Mouse (Mus musculus) kidney, adult 2 months (tissue): ENCODE data around the gene Mepe. TPM values are rescaled to one million over a fixed set of nuclear protein-coding genes. Genes with fewer than 3 reads are reported as not detected.

Experiments used
- DNase-seq: peaks from one replicate; pipeline ENCODE4 v3.0.0; 2021
- H3K27ac ChIP-seq: fragments of 200-500 bp; 2 replicates; pipeline ENCODE4 v1.5.1; 2012; ENCODE audit warnings: low read depth, low read length, control low read depth, inconsistent platforms; ENCODE audit not compliant: insufficient read depth
- H3K27me3 ChIP-seq: fragments of 200-500 bp; replicated peaks from 2 replicates; pipeline ENCODE4 v1.6.1; 2012; ENCODE audit warnings: mild to moderate bottlenecking, moderate library complexity, low read length, inconsistent platforms; ENCODE audit not compliant: control insufficient read depth, insufficient read depth
- H3K36me3 ChIP-seq: fragments of 200-500 bp; 2 replicates; pipeline ENCODE4 v1.6.1; 2012; ENCODE audit warnings: mild to moderate bottlenecking, moderate library complexity, low read length, inconsistent platforms; ENCODE audit not compliant: control insufficient read depth, insufficient read depth
- H3K4me1 ChIP-seq: fragments of 200-500 bp; 2 replicates; pipeline ENCODE4 v1.6.1; 2011; ENCODE audit warnings: low read length; ENCODE audit not compliant: control insufficient read depth, insufficient read depth
- H3K4me3 ChIP-seq: fragments of 200-500 bp; 2 replicates; pipeline ENCODE4 v1.5.1; 2011; ENCODE audit warnings: mild to moderate bottlenecking, low read depth, low read length, control low read depth; ENCODE audit not compliant: insufficient read depth
- CTCF ChIP-seq: fragments of 200-500 bp; conservative IDR thresholded peaks from 2 replicates; pipeline ENCODE4 v1.5.1; 2011; ENCODE audit warnings: low read depth, mild to moderate bottlenecking, control low read depth, low read length, moderate library complexity, mixed read lengths; ENCODE audit not compliant: insufficient read depth, insufficient read length
- POLR2A ChIP-seq: fragments of 200-500 bp; IDR thresholded peaks from one replicate; pipeline ENCODE4 v1.6.1; 2011; ENCODE audit warnings: low read depth, low read length, control low read depth
- WGBS: fragments of 180-500 bp; shearing (Covaris S2); methylation state at CpG from one replicate; pipeline ENCODE4 v1.1.7; 2018; 5-methylcytosine and 5-hydroxymethylcytosine counted together
- polyA plus RNA-seq: library from polyadenylated mRNA; depleted of rRNA; stranded (reverse); fragments of >200 nt; gene quantifications from 2 replicates; pipeline ENCODE4 v1.2.3, GENCODE M21; 2012

Gene Mepe
- polyA plus RNA-seq, 1 experiment = not detected

- Histone ChIP-seq H3K27me3 (no peaks in the 10 kb centered on the region), H3K36me3 (no peaks in the 10 kb centered on the region), H3K4me3 (no peak overlapping the region), H3K27ac (no peak overlapping the region), H3K4me1 (peaks cover 5% of the 10 kb centered on the region; the same call in 1 of the 2 replicates)
- WGBS = 78% methylated on average over 4 of the region's 4 CpGs
- no peak for TF ChIP-seq POLR2A
- no peak for TF ChIP-seq CTCF
- DNase-seq = peak; percentile 23
Measured at GRCm38 (mm10) chr5:104373648-104374307, 48.6 kb downstream of the Mepe start.

- Histone ChIP-seq H3K27me3 (no peaks in the 10 kb centered on the region), H3K4me3 (no peak overlapping the region), H3K4me1 (peaks cover 5% of the 10 kb centered on the region; the same call in 1 of the 2 replicates), H3K36me3 (no peaks in the 10 kb centered on the region), H3K27ac (peak overlapping the region; percentile 2; the same call in 1 of the 2 replicates)
- DNase-seq = peak; percentile 83
- no peak for TF ChIP-seq CTCF
- WGBS = 18% methylated on average over 6 of the region's 6 CpGs
Measured at GRCm38 (mm10) chr5:104374308-104374660, 49.2 kb downstream of the Mepe start.

GRCm38 (mm10) chr5:104375132-104375531, 50.0 kb downstream of the Mepe start:
- H3K4me3 ChIP-seq = no peak overlapping the region
- H3K27ac ChIP-seq = no peak overlapping the region
- no peaks in the 10 kb centered on the region for H3K27me3 ChIP-seq
- DNase-seq = no peak
- WGBS = 66% methylated on average over 2 of the region's 2 CpGs
- no peaks in the 10 kb centered on the region for H3K36me3 ChIP-seq
- H3K4me1 ChIP-seq = peaks cover 5% of the 10 kb centered on the region; the same call in 1 of the 2 replicates
- no peak for TF ChIP-seq CTCF
- TF ChIP-seq POLR2A = no peak

- DNase-seq = no peak
- Histone ChIP-seq H3K4me1 (peaks cover 5% of the 10 kb centered on the region; the same call in 1 of the 2 replicates), H3K36me3 (no peaks in the 10 kb centered on the region), H3K27ac (no peak overlapping the region), H3K27me3 (no peaks in the 10 kb centered on the region), H3K4me3 (no peak overlapping the region)
- 94% methylated on average over 1 of the region's 1 CpGs for WGBS
- TF ChIP-seq POLR2A (no peak), CTCF (no peak)
Measured at GRCm38 (mm10) chr5:104376890-104377289, 51.8 kb downstream of the Mepe start.

GRCm38 (mm10) chr5:104380574-104380973, 55.4 kb downstream of the Mepe start:
- no peak overlapping the region for H3K27ac ChIP-seq
- no peaks in the 10 kb centered on the region for H3K4me1 ChIP-seq
- no peaks in the 10 kb centered on the region for H3K36me3 ChIP-seq
- 88% methylated on average over 1 of the region's 1 CpGs for WGBS
- no peaks in the 10 kb centered on the region for H3K27me3 ChIP-seq
- TF ChIP-seq CTCF (no peak), POLR2A (no peak)
- DNase-seq = no peak
- no peak overlapping the region for H3K4me3 ChIP-seq

GRCm38 (mm10) chr5:104381671-104382070, 56.5 kb downstream of the Mepe start:
- 84% methylated on average over 3 of the region's 7 CpGs for WGBS
- no peak for TF ChIP-seq POLR2A
- TF ChIP-seq CTCF = no peak
- H3K4me3 ChIP-seq = no peak overlapping the region
- H3K27me3 ChIP-seq = no peaks in the 10 kb centered on the region
- no peak for DNase-seq
- H3K4me1 ChIP-seq = no peaks in the 10 kb centered on the region
- H3K36me3 ChIP-seq = no peaks in the 10 kb centered on the region
- H3K27ac ChIP-seq = no peak overlapping the region

- H3K4me1 ChIP-seq = no peaks in the 10 kb centered on the region
- DNase-seq = no peak
- no peaks in the 10 kb centered on the region for H3K36me3 ChIP-seq
- no peak overlapping the region for H3K27ac ChIP-seq
- 63% methylated on average over 7 of the region's 7 CpGs for WGBS
- H3K27me3 ChIP-seq = no peaks in the 10 kb centered on the region
- no peak overlapping the region for H3K4me3 ChIP-seq
- no peak for TF ChIP-seq CTCF
Measured at GRCm38 (mm10) chr5:104384540-104384939, 59.4 kb downstream of the Mepe start.
